Mouse (Mus musculus): ENCODE results near the gene Apol6.
"Not testable (repeated sequence)": the region's sequence is repeated elsewhere in the genome, so short reads cannot be mapped to it uniquely, and the experiment has no call there.

DNA sequence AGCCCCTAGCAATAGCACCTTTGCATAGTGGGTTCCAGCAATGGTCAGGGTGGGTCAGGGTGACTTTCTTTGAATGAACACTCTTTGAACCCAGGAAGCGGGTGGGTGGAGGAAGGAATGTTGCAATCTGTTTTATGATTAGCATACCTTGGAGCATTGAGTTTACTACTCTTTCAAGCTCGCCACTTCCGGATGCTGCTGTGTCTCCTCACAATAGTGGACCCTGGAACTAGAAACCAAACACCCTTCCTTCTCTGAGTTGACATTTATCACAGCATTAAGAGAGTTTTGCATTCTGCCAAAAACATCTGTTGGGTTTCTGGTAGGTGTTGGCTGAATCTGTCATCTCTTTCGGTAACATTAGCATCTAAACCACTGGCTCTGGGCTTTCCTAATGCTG is 14.9 kb downstream of the Apol6 start:
- TF ChIP-seq CTCF (IDR thresholded peaks at IDR 0.05; ENCODE audit: control insufficient read depth, insufficient read depth, low read length); POLR2A (IDR thresholded peaks at IDR 0.05; ENCODE audit: borderline replicate concordance, control insufficient read depth, low read depth, low read length): not testable (repeated sequence)
